Mouse (Mus musculus): ENCODE data around the gene Fcrlb. TPM values are rescaled to one million over a fixed set of nuclear protein-coding genes. Genes with fewer than 3 reads are reported as not detected.

Fcrlb gene
- total and polyA plus RNA-seq, 2 experiments from 2014 or later = not detected

GRCm38 (mm10) chr1:170926941-170927340 is 14.2 kb upstream of the Fcrlb start:
- H3K27ac ChIP-seq (ENCODE audit: low read depth) = no peak overlapping the region
- DNase-seq (ENCODE audit: low spot score) (no peak), ATAC-seq (ENCODE audit: insufficient read depth, low read depth) (no peak)
- H3K9ac ChIP-seq (replicated peaks; ENCODE audit: low read depth, low read length) = no peak overlapping the region
- no peak for TF ChIP-seq EP300 (IDR thresholded peaks at IDR 0.05; ENCODE audit: low read depth)
- no peak for TF ChIP-seq CTCF (IDR thresholded peaks at IDR 0.05; ENCODE audit: low read depth)
- no peak overlapping the region for H3K4me3 ChIP-seq (ENCODE audit: low read depth, low read length)
- H3K4me1 ChIP-seq (ENCODE audit: control insufficient read depth, insufficient read depth) = no peaks in the 10 kb centered on the region
- H3K4me2 ChIP-seq (ENCODE audit: low read depth, low read length) = no peak overlapping the region
- no peaks in the 10 kb centered on the region for H3K36me3 ChIP-seq (replicated peaks; ENCODE audit: control insufficient read depth, insufficient read depth, low read length)
- no peaks in the 10 kb centered on the region for H3K27me3 ChIP-seq (ENCODE audit: control insufficient read depth, insufficient read depth, low read length)
- H3K9me3 ChIP-seq (replicated peaks; ENCODE audit: control insufficient read depth, low read length) = no peaks in the 10 kb centered on the region
- WGBS = 42% methylated on average over 6 of the region's 6 CpGs

- Histone ChIP-seq H3K4me2 (ENCODE audit: low read depth, low read length) (0 out of 2 replicates have a peak overlapping the region, but pooled peaks have one; percentile 6), H3K27me3 (ENCODE audit: control insufficient read depth, insufficient read depth, low read length) (no peaks in the 10 kb centered on the region), H3K27ac (ENCODE audit: low read depth) (no peak overlapping the region), H3K36me3 (replicated peaks; ENCODE audit: control insufficient read depth, insufficient read depth, low read length) (no peaks in the 10 kb centered on the region), H3K4me1 (ENCODE audit: control insufficient read depth, insufficient read depth) (no peaks in the 10 kb centered on the region), H3K9ac (replicated peaks; ENCODE audit: low read depth, low read length) (no peak overlapping the region), H3K4me3 (ENCODE audit: low read depth, low read length) (no peak overlapping the region), H3K9me3 (replicated peaks; ENCODE audit: control insufficient read depth, low read length) (no peaks in the 10 kb centered on the region)
- ATAC-seq (ENCODE audit: insufficient read depth, low read depth) (no peak), DNase-seq (ENCODE audit: low spot score) (no peak)
- TF ChIP-seq CTCF (IDR thresholded peaks at IDR 0.05; ENCODE audit: low read depth) (no peak), EP300 (IDR thresholded peaks at IDR 0.05; ENCODE audit: low read depth) (no peak)
- WGBS = 46% methylated on average over 6 of the region's 6 CpGs
These were observed 11.7 kb upstream of the Fcrlb start for GRCm38 (mm10) chr1:170924485-170924884.

GRCm38 (mm10) chr1:170919308-170919707 is 6.6 kb upstream of the Fcrlb start:
- Histone ChIP-seq H3K4me3 (ENCODE audit: low read depth, low read length) (no peak overlapping the region), H3K27ac (ENCODE audit: low read depth) (no peak overlapping the region), H3K36me3 (replicated peaks; ENCODE audit: control insufficient read depth, insufficient read depth, low read length) (no peaks in the 10 kb centered on the region), H3K4me1 (ENCODE audit: control insufficient read depth, insufficient read depth) (peaks cover 6% of the 10 kb centered on the region; the same call in 1 of the 2 replicates), H3K9ac (replicated peaks; ENCODE audit: low read depth, low read length) (no peak overlapping the region), H3K27me3 (ENCODE audit: control insufficient read depth, insufficient read depth, low read length) (no peaks in the 10 kb centered on the region), H3K9me3 (replicated peaks; ENCODE audit: control insufficient read depth, low read length) (no peaks in the 10 kb centered on the region), H3K4me2 (ENCODE audit: low read depth, low read length) (no peak overlapping the region)
- DNase-seq (ENCODE audit: low spot score) (no peak), ATAC-seq (ENCODE audit: insufficient read depth, low read depth) (no peak)
- WGBS = 93% methylated on average over 8 of the region's 8 CpGs
- TF ChIP-seq CTCF (IDR thresholded peaks at IDR 0.05; ENCODE audit: low read depth) (no peak), EP300 (IDR thresholded peaks at IDR 0.05; ENCODE audit: low read depth) (no peak)

- ATAC-seq (ENCODE audit: insufficient read depth, low read depth) = peak; percentile 63
- no peak for TF ChIP-seq CTCF (IDR thresholded peaks at IDR 0.05; ENCODE audit: low read depth)
- no peak for TF ChIP-seq EP300 (IDR thresholded peaks at IDR 0.05; ENCODE audit: low read depth)
- H3K4me2 ChIP-seq (ENCODE audit: low read depth, low read length) = peak overlapping the region; percentile 3; the same call in 1 of the 2 replicates
These were observed 2.9 kb upstream of the Fcrlb start for GRCm38 (mm10) chr1:170915657-170916056.

GRCm38 (mm10) chr1:170911907-170912660 is 657 bp downstream of the Fcrlb start:
- ATAC-seq (ENCODE audit: insufficient read depth, low read depth) (no peak), DNase-seq (ENCODE audit: low spot score) (no peak)
- 78% methylated on average over 11 of the region's 11 CpGs for WGBS
- Histone ChIP-seq H3K4me3 (ENCODE audit: low read depth, low read length) (no peak overlapping the region), H3K36me3 (replicated peaks; ENCODE audit: control insufficient read depth, insufficient read depth, low read length) (no peaks in the 10 kb centered on the region), H3K4me2 (ENCODE audit: low read depth, low read length) (no peak overlapping the region), H3K9me3 (replicated peaks; ENCODE audit: control insufficient read depth, low read length) (no peaks in the 10 kb centered on the region), H3K9ac (replicated peaks; ENCODE audit: low read depth, low read length) (no peak overlapping the region), H3K27ac (ENCODE audit: low read depth) (no peak overlapping the region), H3K4me1 (ENCODE audit: control insufficient read depth, insufficient read depth) (peaks cover 20% of the 10 kb centered on the region), H3K27me3 (ENCODE audit: control insufficient read depth, insufficient read depth, low read length) (peaks cover 28% of the 10 kb centered on the region)
- TF ChIP-seq EP300 (IDR thresholded peaks at IDR 0.05; ENCODE audit: low read depth) = no peak
- no peak for TF ChIP-seq CTCF (IDR thresholded peaks at IDR 0.05; ENCODE audit: low read depth)

More at GRCm38 (mm10) chr1:170915657-170916056, 2.9 kb upstream of the Fcrlb start:
- DNase-seq (ENCODE audit: low spot score) = peak; percentile 46
- Histone ChIP-seq H3K9me3 (replicated peaks; ENCODE audit: control insufficient read depth, low read length) (no peaks in the 10 kb centered on the region), H3K27ac (ENCODE audit: low read depth) (no peak overlapping the region), H3K4me3 (ENCODE audit: low read depth, low read length) (no peak overlapping the region), H3K9ac (replicated peaks; ENCODE audit: low read depth, low read length) (no peak overlapping the region), H3K27me3 (ENCODE audit: control insufficient read depth, insufficient read depth, low read length) (0 out of 2 replicates have a peak, but pooled peaks cover 7% of the 10 kb centered on the region), H3K36me3 (replicated peaks; ENCODE audit: control insufficient read depth, insufficient read depth, low read length) (no peaks in the 10 kb centered on the region), H3K4me1 (ENCODE audit: control insufficient read depth, insufficient read depth) (peaks cover 6% of the 10 kb centered on the region; the same call in 1 of the 2 replicates)
- WGBS = 20% methylated on average over 5 of the region's 5 CpGs

Data from heart, postnatal 0 days (tissue).